Mouse (Mus musculus) adrenal gland, adult 18-20 months (tissue): ENCODE data around the gene Sypl. TPM values are rescaled to one million over a fixed set of nuclear protein-coding genes. Genes with fewer than 3 reads are reported as not detected.

ENCODE experiments used
- DNase-seq, 2 experiments: peaks; one replicate each; pipeline ENCODE4 v3.0.0; 2021 to 2022; ENCODE audit warnings: low spot score in 2 of 2
- total RNA-seq, 2 experiments: library from RNA; stranded (reverse); gene quantifications; 1 replicate in 1 of 2; 2 replicates in 1 of 2; pipeline ENCODE4 v1.2.3; 2021

The Sypl gene
- total RNA-seq, 2 experiments from 2014 or later, result 101 to 122 TPM

DNA sequence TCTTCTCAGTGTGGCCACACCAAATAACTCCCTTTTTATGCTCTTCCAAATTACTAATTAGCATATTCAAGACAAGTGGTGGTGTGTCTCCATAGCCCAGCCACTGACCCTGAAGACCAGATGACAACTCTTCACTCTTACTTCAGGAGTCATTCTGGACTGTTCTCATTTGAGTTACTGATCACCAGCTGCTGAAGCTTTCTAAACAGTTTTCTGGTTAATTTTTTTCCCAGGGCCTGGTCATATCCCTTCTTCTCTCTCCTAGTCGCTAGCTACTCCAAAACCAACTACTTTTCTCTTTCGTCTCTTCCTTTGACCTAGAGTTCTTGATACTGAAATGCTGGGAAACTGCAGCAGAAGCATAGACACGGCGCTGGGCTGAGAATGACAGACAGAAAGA, 12.6 kb upstream of the Sypl start:
- no peak for DNase-seq

DNA sequence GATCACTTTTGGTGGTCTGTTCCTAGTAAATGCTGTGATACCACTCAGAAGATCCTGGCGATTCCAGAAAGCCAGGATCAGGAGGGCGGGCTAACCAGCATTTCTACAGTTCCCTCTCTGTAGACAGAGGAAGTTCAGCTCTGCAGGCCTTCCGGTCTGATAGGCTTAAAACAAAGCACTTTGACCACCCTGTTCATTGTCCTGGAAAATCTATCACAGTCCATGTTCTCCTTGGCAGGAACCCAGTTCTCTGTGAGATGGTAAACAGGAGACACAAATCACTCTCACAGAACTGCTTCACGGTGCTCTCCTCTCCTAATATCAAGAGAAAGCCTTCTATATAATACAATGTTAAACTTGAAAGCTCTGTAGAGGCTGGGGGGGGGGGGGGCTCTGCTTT, 10.3 kb upstream of the Sypl start:
- no peak for DNase-seq

GRCm38 (mm10) chr12:32943951-32944350, 9.7 kb upstream of the Sypl start:
- DNase-seq, result no peak

- no peak for DNase-seq
These were observed 8.7 kb upstream of the Sypl start for GRCm38 (mm10) chr12:32944884-32945454.

DNA sequence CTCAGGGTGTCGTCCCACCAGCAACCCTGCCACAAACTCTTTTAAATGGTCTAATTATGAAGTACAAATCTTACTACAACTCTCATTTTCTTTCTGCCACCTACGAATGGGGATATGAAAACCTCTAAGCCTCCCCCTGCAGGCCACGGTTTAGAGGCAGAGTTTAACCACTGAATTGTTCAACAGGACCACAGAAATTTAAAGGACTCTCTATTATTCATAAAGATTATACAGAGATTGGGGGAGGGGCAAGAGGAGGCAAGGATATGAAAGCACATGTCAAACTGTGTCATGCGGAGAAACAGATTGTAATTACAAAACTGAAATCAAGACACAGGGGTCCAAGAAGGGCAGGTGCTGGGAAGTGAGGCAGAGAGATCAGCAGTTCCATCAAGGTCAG, 7.3 kb upstream of the Sypl start:
- no peak for DNase-seq

DNA sequence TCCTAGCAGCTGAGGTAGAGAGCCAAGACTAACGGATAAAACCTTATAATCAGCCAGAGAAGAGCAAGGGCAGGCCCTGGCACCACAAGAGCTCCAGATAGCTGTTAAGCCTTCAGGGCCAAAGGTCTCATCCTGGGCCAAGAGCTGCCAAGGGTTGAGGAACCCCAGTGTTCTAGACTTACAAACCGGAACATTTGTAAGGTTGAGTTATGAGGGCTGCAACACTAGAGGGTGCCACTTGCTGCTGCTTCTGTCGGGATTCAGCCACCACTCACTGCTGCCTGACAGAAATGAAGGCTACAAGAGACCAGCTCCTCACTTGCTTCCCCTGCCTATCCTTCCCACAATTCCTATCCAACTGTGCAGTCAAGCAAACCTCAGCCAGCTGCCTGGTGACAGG, 1.3 kb upstream of the Sypl start:
- peak in 1 of 2 experiments; percentile 15 for DNase-seq

DNA sequence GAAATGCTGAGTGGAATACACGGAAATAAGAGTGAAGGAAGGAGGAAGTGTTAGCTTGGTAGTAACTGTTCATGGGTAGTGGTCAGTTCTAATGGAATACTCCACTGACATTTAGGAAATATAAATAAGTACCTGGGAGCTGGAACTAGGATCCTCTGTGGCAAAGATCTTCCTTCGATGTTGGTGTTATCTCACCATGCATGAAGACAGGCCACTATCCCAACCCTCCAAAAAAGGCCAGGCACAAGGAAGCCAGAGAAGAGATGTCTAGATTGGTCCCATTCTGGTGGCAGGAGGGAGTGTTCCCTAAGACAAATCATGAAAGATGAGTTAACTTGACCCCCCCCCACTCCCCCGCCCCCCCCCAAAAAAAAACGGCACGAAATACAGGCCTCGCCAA, 625 bp upstream of the Sypl start:
- DNase-seq, result no peak

DNA sequence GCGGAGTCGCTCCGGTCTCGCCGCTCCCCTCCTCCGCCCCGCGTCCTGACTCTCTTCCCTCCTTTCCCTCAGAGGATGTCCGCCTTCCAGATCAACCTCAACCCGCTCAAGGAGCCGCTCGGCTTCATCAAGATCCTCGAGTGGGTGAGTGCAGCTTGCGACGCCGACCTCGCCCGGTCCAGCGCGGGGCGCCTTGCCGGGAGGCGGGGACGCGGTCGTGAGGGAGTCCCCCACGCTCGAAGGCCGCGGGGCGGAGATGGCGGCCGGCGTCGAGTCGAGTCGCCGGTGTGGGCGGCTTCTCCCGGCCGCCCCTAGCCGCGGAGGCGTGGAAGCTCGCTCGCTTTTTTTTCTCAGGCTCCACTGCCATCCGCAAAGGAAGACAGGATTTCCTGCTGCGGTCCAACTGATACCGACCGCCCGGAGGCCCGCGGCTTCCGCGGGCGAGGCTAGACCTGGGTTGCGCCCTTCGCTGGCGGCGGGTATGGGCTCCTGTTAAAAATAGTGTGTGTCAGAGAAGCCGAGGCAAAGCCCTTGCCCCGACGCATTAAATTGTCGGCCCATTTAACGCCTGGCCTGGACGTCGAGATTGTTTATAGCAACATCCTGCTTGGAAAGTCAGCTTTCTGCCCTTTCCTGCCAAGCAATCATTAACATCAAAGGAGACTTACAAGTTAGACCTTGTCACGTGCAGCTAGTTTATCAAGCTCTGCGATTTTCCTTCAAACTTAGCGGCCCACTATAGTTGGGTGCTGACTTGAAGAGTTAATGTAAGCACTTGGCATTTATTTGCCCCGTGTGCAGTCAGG, 728 bp downstream of the Sypl start:
- DNase-seq, result peak in 1 of 2 experiments; percentile 83

- no peak for DNase-seq
These were observed 1.3 kb downstream of the Sypl start for GRCm38 (mm10) chr12:32955037-32955436.

- no peak for DNase-seq
These were observed 3.5 kb downstream of the Sypl start for GRCm38 (mm10) chr12:32957211-32957610.

DNA sequence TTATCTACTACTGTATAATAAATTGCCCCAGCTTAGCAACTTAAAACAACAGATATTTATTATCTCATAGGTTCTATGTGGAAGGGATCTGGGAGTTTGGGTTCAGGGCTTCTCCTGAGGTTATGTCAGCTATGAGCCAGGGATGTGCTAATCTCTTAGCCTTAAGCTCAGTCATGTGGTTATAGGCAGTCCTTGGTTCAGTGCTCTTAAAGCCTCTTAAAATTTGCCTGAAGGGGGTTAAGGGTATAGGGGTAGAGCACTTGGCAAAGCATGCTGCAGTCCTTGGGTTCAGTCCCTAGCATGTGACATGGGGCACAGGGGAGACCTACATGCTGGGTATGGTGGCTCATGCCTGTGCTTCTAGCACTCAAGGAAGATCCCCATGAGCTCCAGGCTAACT, 8.4 kb downstream of the Sypl start:
- no peak for DNase-seq

GRCm38 (mm10) chr12:32963858-32964257, 10.2 kb downstream of the Sypl start:
- DNase-seq, result no peak

- DNase-seq, result no peak
These were observed 18.6 kb downstream of the Sypl start for GRCm38 (mm10) chr12:32972287-32972686.

DNA sequence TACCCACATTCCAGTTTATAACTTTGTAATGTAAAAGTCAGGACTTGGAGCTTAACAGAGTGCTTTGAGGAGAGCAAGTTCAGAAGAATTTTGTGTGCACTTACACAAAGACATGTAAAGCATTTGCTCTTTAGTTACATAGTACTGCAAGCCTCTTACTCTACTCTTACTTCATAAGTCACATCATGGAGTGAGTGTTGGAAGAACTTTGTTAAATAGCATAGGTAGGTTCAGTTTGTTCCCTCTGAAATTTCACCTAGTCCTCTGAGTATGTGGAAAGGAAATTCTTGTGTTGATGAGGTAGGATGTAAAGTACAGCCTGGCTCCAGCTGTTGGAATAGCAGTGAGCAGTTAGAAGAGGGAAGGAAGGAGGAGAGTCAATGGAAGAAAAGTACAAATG, 21.2 kb downstream of the Sypl start:
- no peak for DNase-seq

DNA sequence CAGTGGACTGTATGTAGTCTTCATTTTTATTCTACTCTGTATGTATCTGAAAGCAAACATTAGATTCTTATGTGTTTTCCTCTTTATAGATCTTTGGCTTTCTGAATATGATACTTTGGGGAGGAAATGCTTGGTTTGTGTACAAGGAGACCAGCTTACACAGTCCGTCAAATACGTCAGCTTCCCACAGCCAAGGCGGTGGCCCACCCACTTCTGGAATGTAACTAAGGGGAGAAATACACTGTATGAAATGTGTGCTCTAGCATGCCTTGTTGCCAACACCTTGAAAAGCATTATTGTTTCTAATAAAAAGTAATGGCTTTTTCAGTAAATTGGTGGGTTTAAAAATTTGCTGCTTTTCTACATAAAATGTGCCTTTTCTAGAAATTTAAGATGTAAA, 21.8 kb downstream of the Sypl start:
- DNase-seq, result no peak

GRCm38 (mm10) chr12:32982631-32983030, 28.9 kb downstream of the Sypl start:
- no peak for DNase-seq

- no peak for DNase-seq
These were observed 29.4 kb downstream of the Sypl start for GRCm38 (mm10) chr12:32983081-32983480.

- DNase-seq, result no peak
These were observed 32.6 kb downstream of the Sypl start for GRCm38 (mm10) chr12:32986284-32986683.

DNA sequence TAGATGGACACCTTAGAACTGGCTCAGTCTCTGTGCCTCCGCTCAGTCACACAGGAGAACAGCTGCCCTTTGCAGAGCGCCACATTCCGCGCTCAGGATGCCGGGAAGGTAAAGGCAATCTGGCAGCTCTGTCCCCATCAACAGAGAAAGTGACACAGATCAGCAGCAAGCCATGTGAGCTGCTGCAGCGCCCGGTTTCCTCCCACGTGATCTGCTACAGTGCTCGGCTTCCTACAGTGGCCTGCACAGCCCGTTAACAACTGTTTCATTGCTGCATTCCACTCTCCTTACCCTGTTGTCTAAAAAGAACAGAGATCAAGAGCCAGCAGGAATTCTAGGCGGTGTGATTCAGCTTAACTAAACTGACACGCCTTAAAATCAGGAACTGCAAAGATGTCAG, 36.0 kb downstream of the Sypl start:
- no peak for DNase-seq

GRCm38 (mm10) chr12:32994081-32994480, 40.4 kb downstream of the Sypl start:
- DNase-seq, result no peak

DNA sequence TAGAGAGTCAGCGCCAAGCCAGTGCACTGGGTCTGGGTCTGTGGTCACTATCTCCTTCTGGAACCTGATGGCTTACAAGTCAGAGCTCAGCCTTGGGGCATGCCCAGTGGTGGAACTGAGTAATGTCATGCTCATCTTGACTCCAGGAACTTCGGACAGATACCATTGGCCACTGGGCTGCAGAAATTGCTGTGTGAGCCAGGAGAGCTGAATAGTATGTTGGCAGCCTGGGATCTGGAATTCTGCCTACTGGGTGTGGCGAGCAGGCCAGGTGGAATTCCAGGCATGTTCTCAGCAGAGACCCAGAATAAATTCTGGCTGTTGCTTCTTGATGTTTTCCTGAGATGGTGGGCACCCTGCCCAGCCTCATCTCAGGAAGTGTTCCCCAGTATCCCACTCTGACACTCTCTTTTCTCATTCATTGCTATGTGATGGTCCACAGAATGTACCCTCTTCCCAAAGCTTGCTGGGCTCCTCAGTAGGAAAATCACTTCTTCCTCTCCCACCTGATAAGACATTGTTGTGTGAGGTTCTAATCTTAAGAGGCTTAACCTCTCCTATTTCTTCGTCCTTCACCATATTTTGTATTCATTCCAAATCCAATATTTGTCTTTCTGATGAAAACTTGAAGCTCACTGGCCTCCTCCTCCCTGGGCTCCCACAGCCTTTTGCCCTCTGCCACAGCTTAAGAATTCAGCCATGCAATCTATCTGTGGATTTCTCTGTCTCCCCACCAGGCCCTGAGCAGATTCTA, 41.6 kb downstream of the Sypl start:
- DNase-seq, result no peak

DNA sequence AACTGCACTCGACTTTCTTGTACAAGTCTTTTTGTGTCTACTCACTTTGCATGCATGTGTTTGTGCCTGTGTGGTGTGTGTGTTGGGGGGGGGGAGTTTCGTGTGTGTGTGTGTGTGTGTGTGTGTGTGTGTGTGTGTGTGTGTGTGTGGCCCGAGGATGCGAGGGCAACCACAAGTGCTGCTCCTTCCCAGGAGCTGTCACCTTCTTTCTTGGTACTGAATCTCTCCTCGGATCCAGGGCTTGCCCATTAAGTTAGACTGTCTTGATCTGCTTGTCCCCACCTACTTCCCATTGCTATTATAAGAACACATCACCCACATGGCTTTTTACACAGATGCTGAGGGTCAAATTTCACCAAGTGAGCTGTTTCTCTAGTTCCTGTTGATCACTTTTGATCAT, 45.1 kb downstream of the Sypl start:
- DNase-seq, result no peak
